In genomic region chr5:67221901-67222300, GRCm38 (mm10) we compare ENCODE assay signal across 12 mouse cellular contexts. TPM values are rescaled to one million over a fixed set of nuclear protein-coding genes. Genes with fewer than 3 reads are reported as not detected.
DNase-seq lines count a peak whose midpoint lies in the region; ATAC-seq and TF ChIP-seq lines count a peak whose summit lies in the region.
"Had no signal": no experiment of that assay in that cellular context is flagged by ENCODE, and none has a peak within 500 bp of the region (broad histone marks: within the 10 kb centered on the region; RNA-seq: fewer than 3 reads in every experiment).

No protein-coding gene starts in this region.

- ATAC-seq in intestine, embryonic 14.5 days (replicated peaks; ENCODE audit: low FRiP score, low TSS enrichment, low read depth), result no peak
- ATAC-seq in intestine, embryonic 16.5 days, result no peak
- ATAC-seq in hindbrain, embryonic 14.5 days (ENCODE audit: low FRiP score), result no peak

- intact Hi-C loops in gastrocnemius, postnatal 36 days (cut with DNase I), result no loop called here
- intact Hi-C loops in left cerebral cortex, postnatal 10 days (cut with DNase I), result no loop called here

- H3K27ac ChIP-seq in intestine, embryonic 14.5 days (ENCODE audit: low read depth), result 0 out of 2 replicates have a peak overlapping the region, but pooled peaks have one; percentile 61
- no peak overlapping the region for H3K27ac ChIP-seq in intestine, embryonic 16.5 days (ENCODE audit: low read length)
- H3K27ac ChIP-seq in hindbrain, embryonic 14.5 days, result peak overlapping the region; percentile 67
- H3K27ac ChIP-seq: gastrocnemius, adult 2 months had no signal

- H3K9me3 ChIP-seq in intestine, embryonic 14.5 days (ENCODE audit: control insufficient read depth, low read length), result peaks cover 7% of the 10 kb centered on the region
- peaks cover 9% of the 10 kb centered on the region; the same call in 1 of the 2 replicates for H3K9me3 ChIP-seq in intestine, embryonic 16.5 days (ENCODE audit: control insufficient read depth, low read length)
- H3K9me3 ChIP-seq in hindbrain, embryonic 14.5 days (ENCODE audit: control insufficient read depth, low read length), result 0 out of 2 replicates have a peak, but pooled peaks cover 7% of the 10 kb centered on the region

- 12% methylated on average over 6 of the region's 6 CpGs for WGBS in intestine, embryonic 14.5 days
- WGBS in intestine, embryonic 16.5 days, result 11% methylated on average over 6 of the region's 6 CpGs
- WGBS in hindbrain, embryonic 14.5 days, result 4% methylated on average over 6 of the region's 6 CpGs

- H3K27me3 ChIP-seq in intestine, embryonic 14.5 days (replicated peaks; ENCODE audit: control insufficient read depth, insufficient read depth, low read length), result peaks cover 96% of the 10 kb centered on the region
- peaks cover 81% of the 10 kb centered on the region for H3K27me3 ChIP-seq in intestine, embryonic 16.5 days (replicated peaks; ENCODE audit: control insufficient read depth, insufficient read depth, low read length)
- H3K27me3 ChIP-seq in hindbrain, embryonic 14.5 days (ENCODE audit: control insufficient read depth, insufficient read depth, low read length), result peaks cover 96% of the 10 kb centered on the region

- H3K4me2 ChIP-seq in intestine, embryonic 14.5 days (ENCODE audit: low read length), result 0 out of 2 replicates have a peak overlapping the region, but pooled peaks have one; percentile 35
- no peak overlapping the region for H3K4me2 ChIP-seq in intestine, embryonic 16.5 days (ENCODE audit: low read depth, low read length)
- peak overlapping the region; percentile 48; the same call in 1 of the 2 replicates for H3K4me2 ChIP-seq in hindbrain, embryonic 14.5 days (replicated peaks)

- DNase-seq in heart, adult 11 months, result peak; percentile 25
- DNase-seq in heart, adult 9 months (ENCODE audit: low spot score in 2 of 2), result no peak
- no peak for DNase-seq in intestine, embryonic 14.5 days (ENCODE audit: low spot score)
- DNase-seq in brain, embryonic 14.5 days (ENCODE audit: low read depth), result peak; percentile 31
- no peak for DNase-seq in hindbrain, embryonic 14.5 days (ENCODE audit: low spot score)
- no peak for DNase-seq in gastrocnemius, postnatal 36 days
- no peak for DNase-seq in left cerebral cortex, postnatal 10 days (ENCODE audit: extremely low spot score in 1 of 2, low spot score in 2 of 2)
- DNase-seq: cerebellum, postnatal 36 days; lung, postnatal 14 days; right cerebral cortex, postnatal 14 days had no signal

- H3K36me3 ChIP-seq in intestine, embryonic 14.5 days (ENCODE audit: control insufficient read depth, insufficient read depth, low read length), result no peaks in the 10 kb centered on the region
- no peaks in the 10 kb centered on the region for H3K36me3 ChIP-seq in intestine, embryonic 16.5 days (ENCODE audit: control insufficient read depth, insufficient read depth, low read length)
- no peaks in the 10 kb centered on the region for H3K36me3 ChIP-seq in hindbrain, embryonic 14.5 days (replicated peaks; ENCODE audit: control insufficient read depth, insufficient read depth)

- 0 out of 2 replicates have a peak, but pooled peaks cover 2% of the 10 kb centered on the region for H3K4me1 ChIP-seq in intestine, embryonic 14.5 days (replicated peaks; ENCODE audit: control insufficient read depth, insufficient read depth, low read length)
- no peaks in the 10 kb centered on the region for H3K4me1 ChIP-seq in intestine, embryonic 16.5 days (ENCODE audit: control insufficient read depth, insufficient read depth, low read length)
- no peaks in the 10 kb centered on the region for H3K4me1 ChIP-seq in hindbrain, embryonic 14.5 days (replicated peaks; ENCODE audit: control insufficient read depth, insufficient read depth, low read length)

- no peak overlapping the region for H3K4me3 ChIP-seq in intestine, embryonic 14.5 days (ENCODE audit: low read depth, low read length)
- H3K4me3 ChIP-seq in intestine, embryonic 16.5 days (ENCODE audit: low read length), result no peak overlapping the region
- H3K4me3 ChIP-seq in hindbrain, embryonic 14.5 days (replicated peaks; ENCODE audit: low read length), result no peak overlapping the region

- TF ChIP-seq CTCF in brain, embryonic 14.5 days (IDR thresholded peaks at IDR 0.05; ENCODE audit: borderline replicate concordance, extremely low read depth, insufficient read depth, insufficient read length), result no peak

- H3K9ac ChIP-seq in intestine, embryonic 14.5 days (ENCODE audit: low read length), result no peak overlapping the region
- H3K9ac ChIP-seq in intestine, embryonic 16.5 days (ENCODE audit: low read depth, low read length), result no peak overlapping the region
- H3K9ac ChIP-seq in hindbrain, embryonic 14.5 days, result no peak overlapping the region

- no peak for TF ChIP-seq POLR2A in brain, embryonic 14.5 days (IDR thresholded peaks at IDR 0.05; ENCODE audit: borderline replicate concordance, extremely low read depth, insufficient read depth, insufficient read length, poor library complexity, severe bottlenecking)

RNA-seq across cellular contexts. Expression of gene Tmem33, which starts 38.5 kb away (rescaled TPM):
- 85.9 and 87.8 TPM in 2 replicates for polyA plus RNA-seq in intestine, embryonic 14.5 days (2014; fragmentation: Nextera tagmentation; extraction: Ambion mirVana)
- polyA plus RNA-seq in intestine, embryonic 16.5 days (2015; fragmentation: Nextera tagmentation; extraction: Ambion mirVana), result 127 and 132 TPM in 2 replicates
- 64.7 and 90.7 TPM in 2 replicates for polyA plus RNA-seq in brain, embryonic 14.5 days (2012; rRNA removed)
- polyA plus RNA-seq in hindbrain, embryonic 14.5 days (2014; fragmentation: Nextera tagmentation; extraction: Ambion mirVana), result 72.6 and 80.7 TPM in 2 replicates
- total RNA-seq in gastrocnemius, postnatal 36 days (2021), result 10 to 100 TPM; 23.4 to 26.8 TPM
- total RNA-seq in left cerebral cortex, postnatal 10 days (2021), result 10 to 100 TPM; 74.9 to 81.3 TPM

Comparison
In these comparisons a context has a peak if more than half of its experiments do, and no peak if none do; other contexts are left out.
1. DNase-seq: peak in heart, adult 11 months (single experiment) and brain, embryonic 14.5 days (single experiment); none in heart, adult 9 months (0 of 2), intestine, embryonic 14.5 days (single experiment), hindbrain, embryonic 14.5 days (single experiment), gastrocnemius, postnatal 36 days (0 of 2) and left cerebral cortex, postnatal 10 days (0 of 2).